Mouse (Mus musculus) kidney, adult 2 months (tissue): ENCODE data around the gene Rps6ka2. TPM values are rescaled to one million over a fixed set of nuclear protein-coding genes. Genes with fewer than 3 reads are reported as not detected.

Source experiments
- polyA plus RNA-seq: library from polyadenylated mRNA; depleted of rRNA; stranded (reverse); fragments of >200 nt; gene quantifications from 2 replicates; pipeline ENCODE4 v1.2.3, GENCODE M21; 2012; rRNA removed

The Rps6ka2 gene
- polyA plus RNA-seq, 1 experiment, result 5.5 TPM

Other genes with a start within 250 kb of the Rps6ka2 start
- gene Rsph3b, start 221.4 kb upstream of the Rps6ka2 start, polyA plus RNA-seq, result 37.9 and 42.7 TPM in 2 replicates
- gene Tagap1, start 209.0 kb upstream of the Rps6ka2 start, polyA plus RNA-seq, result 19.7 and 20.5 TPM in 2 replicates
- gene Rnaset2b, start 199.5 kb upstream of the Rps6ka2 start, polyA plus RNA-seq, result 352 and 496 TPM in 2 replicates
- gene Gm49721, start 191.2 kb upstream of the Rps6ka2 start, polyA plus RNA-seq, result 1.8 and 4.4 TPM in 2 replicates
- 0.14 and 0.30 TPM in 2 replicates for gene Gm1604a, start 144.5 kb upstream of the Rps6ka2 start, polyA plus RNA-seq
- not detected in 2 replicates for gene Tcp10a, start 154.5 kb downstream of the Rps6ka2 start, polyA plus RNA-seq
- not detected in 2 replicates for gene Ttll2, start 182.6 kb downstream of the Rps6ka2 start, polyA plus RNA-seq
- not detected in 2 replicates for gene Gm49630, start 201.9 kb downstream of the Rps6ka2 start, polyA plus RNA-seq
- 0.13 and 0.14 TPM in 2 replicates for gene Unc93a2, start 215.3 kb downstream of the Rps6ka2 start, polyA plus RNA-seq